Comparison of ENCODE assay signal across 13 mouse cellular contexts in genomic region chr15:84846216-84846615, GRCm38 (mm10).
"Had no signal": no experiment of that assay in that cellular context is flagged by ENCODE, and none has a peak within 500 bp of the region (broad histone marks: within the 10 kb centered on the region; RNA-seq: fewer than 3 reads in every experiment).

No protein-coding gene starts in this region.

- H3K9me3 ChIP-seq: limb, embryonic 10.5 days; liver, embryonic 15.5 days; stomach, embryonic 15.5 days had no signal

- ATAC-seq: lung, postnatal 0 days had no signal

- DNase-seq: kidney, postnatal 36 days; lung, adult 2 months; lung, postnatal 36 days; right cerebral cortex, postnatal 14 days; thymus, adult 2 months; thymus, postnatal 25 days had no signal

- H3K4me3 ChIP-seq: layer of hippocampus, adult 2 months; limb, embryonic 10.5 days; liver, embryonic 15.5 days; stomach, embryonic 15.5 days had no signal

- H3K36me3 ChIP-seq: limb, embryonic 10.5 days; liver, embryonic 15.5 days; stomach, embryonic 15.5 days had no signal

- H3K4me2 ChIP-seq: liver, embryonic 11.5 days; liver, embryonic 15.5 days; stomach, embryonic 15.5 days had no signal

- H3K9ac ChIP-seq: liver, embryonic 15.5 days; stomach, embryonic 15.5 days had no signal

- H3K27ac ChIP-seq: kidney, postnatal 0 days; layer of hippocampus, adult 2 months; limb, embryonic 10.5 days; liver, embryonic 15.5 days; stomach, embryonic 15.5 days had no signal

- H3K27me3 ChIP-seq: stomach, embryonic 15.5 days had no signal
